Mouse (Mus musculus): ENCODE measurements around the gene Kcnab1.

- no peak for TF ChIP-seq POLR2A (IDR thresholded peaks at IDR 0.05; ENCODE audit: insufficient read depth, low read depth, low read length)
- TF ChIP-seq CTCF (IDR thresholded peaks at IDR 0.05) = no peak
Observed at GRCm38 (mm10) chr3:65365184-65365583, 256.0 kb downstream of the Kcnab1 start.

All from heart, adult 2 months (tissue).